Mouse (Mus musculus) heart, adult 8-10 months (tissue): ENCODE results near the gene Wee1. TPM values are rescaled to one million over a fixed set of nuclear protein-coding genes. Genes with fewer than 3 reads are reported as not detected.
A peak's percentile ranks its signal among the peaks of the same experiment; 100 is the strongest.
"Not testable (repeated sequence)": the region's sequence is repeated elsewhere in the genome, so short reads cannot be mapped to it uniquely, and the experiment has no call there.

Experiments
- DNase-seq: peaks from one replicate; pipeline ENCODE4 v3.0.0; 2022; ENCODE audit warnings: low spot score
- total RNA-seq, 4 experiments: library from RNA; stranded (reverse); gene quantifications; 2 replicates each; pipeline ENCODE4 v1.2.4; 2022

The Wee1 gene
- total RNA-seq, 4 experiments from 2014 or later, result 9.4 to 15.2 (median 11.6) TPM

DNA sequence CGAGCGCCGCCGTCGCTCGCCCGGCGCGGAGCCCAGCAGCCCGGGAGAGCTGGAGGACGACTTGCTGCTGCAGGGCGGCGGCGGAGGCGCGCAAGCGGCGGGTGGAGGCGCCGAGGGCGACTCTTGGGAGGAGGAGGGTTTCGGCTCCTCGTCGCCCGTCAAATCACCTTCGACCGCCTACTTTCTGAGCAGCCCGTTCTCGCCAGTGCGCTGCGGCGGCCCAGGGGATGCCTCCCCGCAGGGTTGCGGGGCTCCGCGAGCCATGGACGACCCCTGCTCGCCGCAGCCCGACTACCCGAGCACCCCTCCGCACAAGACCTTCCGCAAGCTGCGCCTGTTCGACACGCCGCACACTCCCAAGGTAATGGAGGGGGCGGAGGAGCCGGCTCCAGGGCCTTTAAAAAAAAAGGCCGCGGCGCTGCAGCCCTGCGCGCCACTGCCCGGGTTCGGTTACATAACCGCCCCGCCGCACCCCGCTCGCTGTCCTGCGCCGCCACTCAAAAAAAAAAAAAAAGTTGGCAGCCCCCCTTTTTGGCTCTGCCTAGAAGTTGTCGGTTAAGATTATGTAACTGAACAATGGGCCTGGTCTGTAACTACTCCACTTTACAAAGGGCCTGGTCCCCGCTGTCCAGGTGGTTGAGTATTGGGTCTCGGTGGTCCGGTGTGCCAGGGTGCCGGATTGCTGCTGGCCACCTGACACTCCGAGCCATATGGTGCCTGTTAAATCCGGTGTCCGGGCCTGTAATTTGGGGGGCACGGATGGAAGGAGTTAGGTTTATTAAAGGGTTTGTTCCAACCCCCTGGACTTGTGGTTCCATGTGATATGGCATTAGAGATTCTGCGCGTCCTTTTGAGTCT lies 948 bp downstream of the Wee1 start:
- DNase-seq, result peak; percentile 76

DNA sequence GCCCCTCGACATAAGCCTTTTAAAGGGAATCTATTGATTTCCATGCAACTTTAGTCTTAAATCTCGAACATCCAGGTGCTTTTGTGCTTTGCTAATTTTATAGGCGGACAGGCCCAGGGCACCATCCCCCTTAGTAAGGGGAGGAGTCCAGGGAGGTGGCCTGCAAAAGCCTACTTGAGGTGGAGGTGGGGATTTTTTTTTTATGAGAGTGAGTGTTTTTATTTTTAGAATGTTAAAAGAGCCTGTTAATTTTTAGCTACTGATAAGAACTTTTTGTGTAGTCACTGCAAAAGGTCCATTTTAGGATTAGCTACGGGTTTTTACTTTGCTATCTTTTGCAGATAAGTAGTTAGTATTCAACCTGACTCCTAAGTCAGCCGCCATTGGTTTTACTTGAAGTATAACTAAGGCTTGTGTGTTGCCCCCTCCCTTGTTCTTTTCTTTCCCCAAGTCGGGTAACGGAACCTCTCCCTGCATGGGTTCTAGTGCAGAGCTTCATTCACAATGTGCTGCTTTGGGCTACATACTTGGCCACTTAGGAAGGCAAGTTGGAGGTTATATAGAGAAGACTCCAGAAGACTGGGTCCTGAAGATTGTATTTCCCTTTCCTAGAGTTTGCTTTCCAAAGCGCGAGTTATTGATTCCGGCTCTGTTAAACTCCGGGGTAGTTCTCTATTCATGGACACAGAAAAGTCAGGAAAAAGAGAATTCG lies 2.2 kb downstream of the Wee1 start:
- peak; percentile 33 for DNase-seq

DNA sequence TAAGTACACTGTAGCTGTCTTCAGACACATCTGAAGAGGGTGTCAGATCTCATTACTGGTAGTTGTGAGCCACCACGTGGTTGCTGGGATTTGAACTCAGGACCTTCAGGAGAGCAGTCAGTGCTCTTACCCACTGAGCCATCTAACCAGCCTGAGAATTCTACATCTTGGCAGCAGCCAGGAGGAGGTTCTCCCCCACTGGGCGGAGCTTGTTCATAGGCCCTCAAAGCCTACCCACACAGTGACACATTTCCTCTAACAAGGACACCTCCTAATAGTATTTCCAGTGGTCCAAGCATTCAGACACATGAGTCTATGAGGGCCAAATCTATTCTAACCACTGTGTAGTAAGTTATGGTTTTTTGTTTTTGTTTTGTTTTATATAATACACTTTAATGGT lies 6.7 kb downstream of the Wee1 start:
- DNase-seq, result no peak

DNA sequence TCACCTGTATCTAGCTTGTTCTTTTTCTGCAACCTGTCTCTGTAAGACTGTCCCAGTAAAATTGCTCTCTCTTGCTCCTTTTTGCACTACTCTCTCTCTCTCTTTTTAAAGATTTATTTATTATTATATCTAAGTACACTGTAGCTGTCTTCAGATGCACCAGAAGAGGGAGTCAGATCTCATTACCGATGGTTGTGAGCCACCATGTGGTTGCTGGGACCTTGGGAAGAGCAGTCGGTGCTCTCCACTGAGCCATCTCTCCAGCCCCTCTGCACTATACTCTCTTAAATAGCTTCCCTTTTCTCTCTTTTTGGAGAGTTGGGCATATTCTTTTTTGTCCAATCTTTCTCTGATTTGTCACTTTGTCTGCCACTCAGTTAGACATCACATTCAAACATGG lies 10.4 kb downstream of the Wee1 start:
- DNase-seq, result not testable (repeated sequence)

DNA sequence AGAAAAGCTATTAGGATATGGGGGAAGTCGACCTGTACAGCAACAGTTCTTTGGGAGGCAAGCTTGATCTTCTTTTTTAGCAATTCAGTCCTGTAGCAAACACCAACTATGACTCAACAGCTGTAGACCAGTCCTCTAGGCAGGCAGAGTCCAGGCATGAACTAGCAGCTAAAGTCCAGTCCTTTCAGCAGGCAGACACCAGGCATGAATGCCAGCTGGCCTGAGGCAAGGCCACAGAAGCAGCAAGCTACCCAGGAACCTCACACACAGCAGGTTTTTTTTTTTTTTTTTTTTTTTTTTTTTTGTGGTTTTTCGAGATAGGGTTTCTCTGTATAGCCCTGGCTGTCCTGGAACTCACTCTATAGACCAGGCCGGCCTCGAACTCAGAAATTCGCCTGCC lies 12.1 kb downstream of the Wee1 start:
- DNase-seq, result no peak

DNA sequence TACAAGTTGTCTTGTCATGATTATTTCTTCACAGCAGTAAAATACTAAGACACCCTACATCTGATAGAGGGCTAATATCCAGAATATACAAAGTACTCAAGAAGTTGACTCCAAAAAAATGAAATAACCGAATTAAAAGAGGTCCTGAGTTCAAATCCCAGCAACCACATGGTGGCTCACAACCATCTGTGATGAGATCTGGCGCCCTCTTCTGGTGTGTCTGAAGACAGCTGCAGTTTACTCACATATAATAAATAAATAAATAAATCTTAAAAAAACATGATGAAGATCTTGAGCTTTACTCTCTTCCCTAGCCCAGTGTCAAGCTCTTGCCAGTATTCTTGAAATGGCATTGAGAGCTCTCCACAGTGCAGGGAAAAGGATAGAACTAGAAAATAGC lies 16.7 kb downstream of the Wee1 start:
- DNase-seq, result no peak

DNA sequence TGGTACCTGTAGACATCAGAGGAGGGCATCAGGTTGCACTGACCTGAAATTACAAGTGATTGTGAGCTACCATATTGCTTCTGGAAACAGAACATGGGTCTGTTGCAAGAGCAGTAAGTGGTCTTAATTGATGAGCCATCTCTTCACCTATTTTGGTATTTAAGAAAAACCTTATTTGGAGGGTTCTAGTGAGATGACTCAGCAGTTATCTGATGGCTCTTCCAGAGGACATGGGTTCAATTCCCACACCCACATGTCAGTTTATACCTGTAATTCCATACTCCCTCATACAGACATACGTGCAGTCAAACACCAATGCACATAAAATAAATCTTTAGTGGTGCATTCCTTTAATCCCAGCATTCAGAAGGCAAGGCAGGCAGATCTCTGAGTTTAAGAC lies 22.0 kb downstream of the Wee1 start:
- no peak for DNase-seq

DNA sequence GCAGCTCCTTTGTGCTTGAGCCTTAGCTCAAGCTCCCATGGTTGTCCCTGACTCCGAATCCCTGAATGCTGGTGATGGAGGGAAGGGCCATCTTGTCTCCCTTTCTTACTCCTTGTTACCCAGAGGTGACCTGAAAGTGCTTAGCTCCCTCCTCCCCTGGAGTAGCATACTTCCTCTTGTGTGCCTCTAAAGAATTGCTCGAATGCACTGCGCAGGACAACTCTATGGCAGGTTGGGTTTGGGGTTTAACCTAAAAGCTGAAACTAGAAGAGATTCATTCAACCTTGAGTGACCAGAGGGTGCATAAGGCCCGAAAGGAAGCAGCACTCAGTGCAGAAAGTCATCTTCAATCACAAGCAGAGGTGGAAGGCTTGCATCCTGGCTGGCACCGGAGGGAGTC lies 31.0 kb downstream of the Wee1 start:
- DNase-seq, result no peak

DNA sequence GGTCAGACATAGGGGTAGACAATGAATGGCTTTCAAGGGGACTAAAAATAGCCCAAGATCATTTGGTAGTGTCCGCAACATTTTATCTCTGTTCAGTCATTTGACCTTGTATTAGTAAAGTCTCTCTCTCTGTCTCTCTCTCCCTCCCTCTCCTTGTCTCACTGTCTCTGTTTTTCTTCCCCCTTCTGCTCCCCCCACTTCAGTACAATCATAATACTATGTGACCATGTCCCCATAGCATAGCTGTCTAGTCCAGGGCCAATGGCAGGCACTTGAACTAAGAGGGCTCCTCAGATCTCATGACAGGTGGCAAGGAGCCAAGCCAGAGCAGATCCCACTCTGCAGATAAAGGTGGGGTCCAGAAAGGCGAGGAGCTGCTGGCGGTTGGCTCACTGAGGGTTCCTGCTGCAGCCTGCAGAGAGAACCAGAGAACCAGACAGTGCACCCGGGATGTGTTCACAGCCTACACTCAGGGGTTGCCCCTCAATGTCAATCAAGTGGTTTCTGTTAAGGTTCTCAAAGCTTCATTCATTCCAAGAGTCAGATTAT lies 34.9 kb downstream of the Wee1 start:
- DNase-seq, result peak; percentile 26

DNA sequence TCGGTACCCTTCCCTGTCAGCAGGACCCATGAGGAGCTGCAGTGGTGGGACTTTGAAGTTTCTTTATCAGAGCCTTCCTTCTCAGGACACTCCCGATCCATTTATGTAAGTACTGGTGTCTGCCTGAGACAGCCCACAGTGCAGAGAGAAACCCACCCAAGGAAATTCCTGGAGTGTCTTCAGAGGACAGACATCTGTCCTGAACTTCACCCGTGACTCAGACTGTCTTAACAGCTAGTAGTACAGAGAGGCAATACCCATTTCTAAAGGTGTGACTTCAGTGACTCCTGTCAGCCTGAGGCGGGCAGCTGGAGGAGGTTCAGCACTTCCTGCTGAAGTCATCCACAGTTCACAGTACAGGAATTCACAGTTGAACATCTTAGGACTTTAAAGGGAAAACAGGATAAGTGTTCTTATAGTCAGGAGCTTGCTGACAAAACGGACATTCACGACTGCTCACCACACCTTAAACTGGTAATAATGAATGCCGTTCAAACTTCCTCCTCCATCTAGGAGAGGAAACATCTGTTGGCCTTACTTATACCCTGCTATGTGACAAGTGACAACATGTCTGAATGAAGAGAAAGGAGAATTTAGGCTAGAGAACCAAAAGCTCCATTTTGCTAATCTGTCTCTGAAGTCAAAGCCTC lies 35.5 kb downstream of the Wee1 start:
- peak; percentile 42 for DNase-seq

DNA sequence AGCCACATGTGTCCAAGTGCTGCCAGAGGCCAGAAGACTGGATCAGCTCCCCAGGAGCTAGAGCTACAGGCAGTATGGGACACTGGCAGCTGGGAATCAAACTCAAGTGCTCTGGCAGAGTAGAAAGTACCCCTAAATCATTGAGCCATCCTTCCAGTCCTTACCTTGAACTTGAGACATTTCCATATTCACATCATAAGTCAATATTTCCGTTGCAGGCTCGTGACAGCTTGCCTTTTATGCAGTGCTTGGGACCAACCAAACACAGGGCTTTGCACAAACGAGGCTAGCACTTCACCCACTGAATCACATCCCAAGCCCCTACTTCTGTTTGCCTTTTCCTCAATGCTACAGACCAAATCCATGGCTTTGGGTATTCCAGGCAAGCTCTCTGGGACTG lies 36.2 kb downstream of the Wee1 start:
- DNase-seq, result no peak

DNA sequence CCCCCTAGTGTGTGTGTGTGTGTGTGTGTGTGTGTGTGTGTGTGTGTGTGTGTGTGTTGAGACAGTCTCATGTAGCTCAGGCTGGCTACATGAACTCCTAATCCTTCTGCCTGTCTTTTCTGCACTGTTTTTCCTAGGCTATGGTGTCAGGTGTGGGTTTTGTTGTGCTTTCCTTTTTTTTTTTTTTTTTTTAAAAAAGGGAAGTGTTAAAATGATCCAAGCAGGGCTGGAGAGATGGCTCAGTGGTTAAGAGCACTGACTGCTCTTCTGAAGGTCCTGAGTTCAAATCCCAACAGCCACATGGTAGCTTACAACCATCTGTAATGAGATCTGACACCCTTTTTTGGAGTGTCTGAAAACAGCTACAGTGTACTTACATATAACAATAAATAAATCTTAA lies 38.3 kb downstream of the Wee1 start:
- DNase-seq, result not testable (repeated sequence)

DNA sequence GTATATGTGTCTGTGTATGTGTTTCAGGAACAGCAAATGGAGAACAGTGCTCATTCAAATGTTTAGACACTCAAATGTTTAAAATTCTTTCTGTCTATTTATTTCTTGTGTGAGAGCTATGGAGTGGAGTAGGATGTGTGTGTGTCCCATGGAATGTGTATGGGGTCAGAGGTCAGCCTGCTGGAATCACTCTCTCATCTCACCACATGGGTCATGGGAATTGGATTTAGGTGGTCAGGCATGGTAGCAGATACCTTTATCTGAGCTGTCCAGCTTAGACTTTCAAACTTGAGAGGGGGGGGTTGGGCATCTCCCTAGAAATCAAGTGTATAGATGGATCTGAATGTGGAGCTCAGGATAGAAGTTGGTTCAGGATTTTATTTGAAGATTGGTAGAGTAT lies 38.8 kb downstream of the Wee1 start:
- DNase-seq, result no peak

DNA sequence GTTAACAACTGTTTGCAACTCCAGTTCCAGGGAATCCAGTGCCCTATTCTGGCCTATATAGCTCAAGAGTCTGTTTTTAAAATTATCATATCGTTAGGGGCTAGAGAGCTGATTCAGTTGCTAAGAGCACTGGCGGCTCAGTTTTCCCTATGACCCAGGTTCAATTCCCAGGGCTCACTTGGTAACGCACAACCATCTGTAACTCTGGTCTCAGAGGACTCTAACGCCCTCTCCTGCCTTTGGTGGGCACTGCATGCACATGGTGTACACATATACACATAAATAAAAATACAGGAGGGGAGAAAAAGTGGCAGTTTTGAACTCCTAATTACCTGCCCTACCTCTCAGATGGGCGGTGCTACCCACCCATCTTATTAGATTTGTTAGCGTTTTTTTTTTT lies 41.2 kb downstream of the Wee1 start:
- no peak for DNase-seq

DNA sequence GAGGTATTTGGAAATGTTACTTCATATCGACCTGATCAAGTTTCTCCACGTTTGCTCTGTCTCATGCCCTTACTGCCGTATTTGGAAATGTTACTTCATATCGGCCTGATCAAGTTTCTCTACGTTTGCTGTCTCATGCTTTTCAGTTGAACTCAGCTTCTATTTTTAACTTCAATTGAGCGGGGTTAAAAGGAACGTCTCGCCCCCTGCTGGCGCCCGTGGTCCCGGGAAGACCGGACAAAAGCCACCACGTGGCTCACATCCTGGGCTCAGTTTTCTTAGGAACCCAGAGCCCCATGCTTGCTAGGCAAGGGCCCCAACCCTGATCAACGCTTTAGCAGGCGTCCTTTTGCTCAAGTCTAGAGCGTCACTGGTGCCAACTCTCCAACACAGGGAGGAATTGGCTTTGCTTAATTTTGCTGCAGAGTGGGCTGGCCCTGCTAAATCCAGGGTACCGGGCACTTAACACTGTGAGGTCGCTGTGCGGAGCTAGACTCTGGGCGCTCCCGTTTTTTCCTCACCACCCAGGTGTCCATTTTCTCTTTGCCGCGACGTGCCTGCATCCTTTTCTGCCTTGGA lies 42.3 kb downstream of the Wee1 start:
- DNase-seq, result peak; percentile 93

DNA sequence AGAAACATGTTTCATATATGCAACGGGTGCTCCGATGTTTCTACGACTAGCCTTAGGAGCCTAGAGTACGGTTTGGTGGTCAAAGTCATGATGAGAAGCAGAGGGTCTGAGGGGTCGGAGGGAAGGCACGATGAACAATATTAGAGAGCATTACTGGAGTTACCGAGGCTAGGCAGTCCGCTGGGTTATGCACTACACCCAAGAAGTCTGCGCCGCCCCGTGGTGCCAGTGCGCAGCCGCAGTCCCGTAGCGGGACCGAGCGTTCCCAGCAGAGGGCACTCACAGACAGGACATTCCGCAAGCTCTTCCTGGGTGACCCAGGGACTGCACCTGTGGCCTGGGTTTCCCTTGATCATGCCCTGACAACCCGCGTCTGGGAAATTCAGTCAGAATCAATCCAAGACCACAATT lies 42.9 kb downstream of the Wee1 start:
- DNase-seq, result peak; percentile 94

DNA sequence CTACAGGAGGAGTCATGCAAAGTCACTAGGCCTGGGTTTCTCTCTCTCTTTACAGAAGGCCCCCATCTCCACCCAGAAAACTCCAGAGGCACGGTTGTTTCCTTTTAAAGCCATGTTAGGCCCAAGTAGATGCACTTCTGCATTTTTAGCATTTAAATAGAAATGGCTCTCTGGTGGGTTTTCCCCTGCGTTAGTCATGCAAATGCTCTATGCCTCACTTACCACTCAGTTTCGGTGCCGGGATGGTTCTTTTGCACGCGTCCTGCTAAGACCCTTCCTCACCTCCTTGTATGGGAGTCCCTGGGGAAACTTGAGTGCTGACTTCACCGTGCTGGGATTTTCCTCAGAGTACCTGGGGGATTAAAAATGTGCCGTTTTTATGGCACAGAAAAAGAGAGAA lies 44.4 kb downstream of the Wee1 start:
- peak; percentile 19 for DNase-seq

DNA sequence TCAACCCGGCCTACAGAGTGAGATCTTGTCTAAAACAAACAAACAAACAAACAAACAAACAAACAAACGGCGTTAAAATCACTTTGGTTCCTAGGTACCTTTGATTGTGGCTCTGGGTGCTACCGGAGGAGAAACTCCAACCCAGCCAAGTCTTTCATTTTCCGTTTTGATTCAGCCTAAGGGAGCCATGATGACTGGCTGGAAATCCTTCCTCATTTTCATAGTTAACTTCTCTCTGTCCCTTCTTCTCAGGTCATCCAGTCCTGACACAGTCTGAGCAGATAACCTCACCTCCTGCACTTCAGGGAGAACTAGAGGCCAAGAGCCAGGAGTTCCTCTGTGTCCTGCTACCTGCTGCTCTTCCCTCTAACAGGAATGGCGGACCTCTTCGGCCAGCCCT lies 57.4 kb downstream of the Wee1 start:
- no peak for DNase-seq

DNA sequence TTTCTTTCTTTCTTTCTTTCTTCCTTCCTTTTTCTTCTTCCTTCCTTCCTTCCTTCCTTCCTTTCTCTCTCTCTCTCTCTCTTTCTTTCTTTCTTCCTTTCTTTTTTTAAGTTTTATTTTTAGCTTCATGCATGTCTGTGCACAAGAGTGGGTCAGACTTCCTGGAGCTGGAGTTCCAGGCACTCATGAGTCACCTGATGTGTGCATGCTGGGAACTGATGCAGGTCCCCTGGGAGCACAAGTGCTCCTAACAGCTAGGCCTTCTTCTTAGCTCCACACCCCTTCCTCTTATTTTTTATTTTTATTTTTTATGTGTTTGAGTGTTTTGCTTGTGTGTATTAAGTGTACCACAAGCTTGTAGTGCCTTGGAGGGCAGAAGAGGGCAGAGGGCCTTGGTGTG lies 58.8 kb downstream of the Wee1 start:
- DNase-seq, result no peak

DNA sequence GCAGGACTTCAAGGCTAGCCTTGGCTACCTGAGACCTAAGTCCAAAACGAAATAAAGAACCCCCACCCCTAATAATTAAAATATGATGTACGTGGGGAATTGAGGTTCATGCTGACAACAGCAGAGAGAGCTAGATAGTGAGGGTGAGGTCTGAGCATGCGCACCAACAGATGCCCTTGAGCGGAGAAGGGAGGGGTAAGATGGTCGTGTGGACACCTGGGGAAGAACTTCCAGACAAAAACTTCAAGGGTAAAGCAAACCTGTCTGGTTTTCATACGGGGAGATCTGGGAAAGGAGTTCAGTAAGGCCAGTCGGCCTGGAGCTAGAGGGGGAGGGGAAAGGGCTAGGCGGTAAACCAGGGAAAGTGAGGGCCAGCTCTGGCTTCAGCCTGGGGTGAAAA lies 59.6 kb downstream of the Wee1 start:
- DNase-seq, result no peak

DNA sequence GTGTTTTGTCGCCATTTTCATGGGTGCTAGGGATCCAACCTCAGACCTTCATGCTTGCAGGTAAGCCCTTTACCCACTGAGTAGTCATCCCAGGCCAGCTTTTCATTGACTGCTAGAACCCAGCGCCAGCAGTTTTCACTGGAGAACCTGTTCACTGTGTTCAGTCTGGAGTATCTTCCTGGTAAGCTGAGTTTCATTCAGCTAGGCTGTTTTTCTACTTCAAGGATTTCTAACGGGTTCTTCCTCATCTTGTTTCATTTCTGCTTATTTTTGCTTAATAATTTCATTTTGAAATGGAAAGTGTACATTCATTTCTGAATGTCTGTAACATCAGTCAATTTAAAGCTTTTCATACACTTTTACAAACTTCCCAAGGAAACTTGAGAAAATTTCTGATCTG lies 62.8 kb downstream of the Wee1 start:
- DNase-seq, result no peak

DNA sequence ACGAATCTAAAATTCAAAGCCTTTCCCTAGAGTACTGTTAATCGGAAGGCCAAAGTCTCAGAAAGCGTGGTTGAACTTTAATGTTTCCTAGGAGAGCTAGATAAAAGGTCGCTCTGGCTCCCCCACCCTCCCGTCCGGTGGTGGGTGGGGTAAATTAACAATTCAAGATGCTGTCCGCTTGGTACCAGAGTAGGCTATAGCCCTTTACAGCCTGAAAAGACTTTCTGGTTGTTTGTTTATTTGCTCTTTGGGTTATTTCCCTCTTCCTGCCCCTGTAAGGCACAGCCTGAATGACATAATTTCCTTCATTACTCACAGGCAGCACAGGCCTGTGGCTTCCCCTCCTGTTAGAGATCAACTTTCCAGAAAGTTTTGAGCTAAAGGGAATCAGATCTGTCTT lies 68.1 kb downstream of the Wee1 start:
- DNase-seq, result peak; percentile 42
